Mouse (Mus musculus) layer of hippocampus, adult 18-20 months (tissue): ENCODE data around the gene 4930555G01Rik. TPM values are rescaled to one million over a fixed set of nuclear protein-coding genes. Genes with fewer than 3 reads are reported as not detected.
"Not testable (repeated sequence)": the region's sequence is repeated elsewhere in the genome, so short reads cannot be mapped to it uniquely, and the experiment has no call there.

Experiments used
- DNase-seq, 2 experiments: peaks; one replicate each; pipeline ENCODE4 v3.0.0; 2022; ENCODE audit warnings: low spot score in 2 of 2
- long read RNA-seq: library from polyadenylated mRNA; stranded (forward); transcript quantifications from one replicate; pipeline ENCODE4 v2.0.0, GENCODE M21; 2021
- total RNA-seq, 2 experiments: library from RNA; stranded (reverse); gene quantifications; 2 replicates each; pipeline ENCODE4 v1.2.3; 2021

4930555G01Rik gene
- total RNA-seq = not detected
- long read RNA-seq = 0 reads

GRCm38 (mm10) chr14:5050329-5050728, at the start of gene 4930555G01Rik:
Gene 4930555G01Rik, plus strand, starts transcription at chr14:5050629.
- DNase-seq = not testable (repeated sequence)

GRCm38 (mm10) chr14:5015591-5015990, 34.8 kb upstream of the 4930555G01Rik start, which contains the start of gene Gm3298:
Gene Gm3298, plus strand, starts transcription at chr14:5015891.
- not testable (repeated sequence) for DNase-seq

GRCm38 (mm10) chr14:5070611-5071490, 20.4 kb downstream of the 4930555G01Rik start, which contains the start of gene Gm8281:
Gene Gm8281, plus strand, starts transcription at chr14:5071040.
- DNase-seq = peak in 1 of 2 experiments; percentile 1

Other genes starting within 250 kb of the 4930555G01Rik start
- not detected for gene Gm3269, start 212.5 kb upstream of the 4930555G01Rik start, total RNA-seq
- 10 to 100 TPM in 1 of 2 experiments, 1 to 10 TPM in 1; 9.0 to 12.1 TPM for gene Gm3264, start 195.1 kb upstream of the 4930555G01Rik start, total RNA-seq
- gene Gm3278, start 158.2 kb upstream of the 4930555G01Rik start, total RNA-seq = not detected
- gene Gm8297, start 66.7 kb upstream of the 4930555G01Rik start, total RNA-seq = not detected
- not detected for gene Gm3298, start 34.7 kb upstream of the 4930555G01Rik start, total RNA-seq
- 1 to 10 TPM; 1.5 to 1.8 TPM for gene Gm8281, start 20.4 kb downstream of the 4930555G01Rik start, total RNA-seq
- not detected for gene Gm8279, start 80.9 kb downstream of the 4930555G01Rik start, total RNA-seq
- not detected for gene Gm3317, start 113.9 kb downstream of the 4930555G01Rik start, total RNA-seq
- gene Gm8271, start 135.2 kb downstream of the 4930555G01Rik start, total RNA-seq = not detected
- gene Gm3526, start 210.0 kb downstream of the 4930555G01Rik start, total RNA-seq = not detected